ENCODE assay signal across 9 mouse cellular contexts in genomic region chr9:50664826-50665225, GRCm38 (mm10).
"Had no signal": no experiment of that assay in that cellular context is flagged by ENCODE, and none has a peak within 500 bp of the region (broad histone marks: within the 10 kb centered on the region; RNA-seq: fewer than 3 reads in every experiment).

No protein-coding gene starts in this region.

- DNase-seq: kidney, adult 18-20 months; kidney, postnatal 10 days; thymus, postnatal 4 days had no signal

- H3K27me3 ChIP-seq: intestine, embryonic 15.5 days; limb, embryonic 15.5 days; liver, embryonic 12.5 days; midbrain, embryonic 12.5 days had no signal

- H3K9me3 ChIP-seq: intestine, embryonic 15.5 days; limb, embryonic 15.5 days; liver, embryonic 12.5 days; midbrain, embryonic 12.5 days had no signal

- ATAC-seq: intestine, embryonic 15.5 days; liver, embryonic 12.5 days; midbrain, embryonic 16.5 days had no signal

- H3K36me3 ChIP-seq: intestine, embryonic 15.5 days; liver, embryonic 12.5 days had no signal

- H3K9ac ChIP-seq: intestine, embryonic 15.5 days; limb, embryonic 15.5 days; liver, embryonic 12.5 days; midbrain, embryonic 12.5 days had no signal

- H3K27ac ChIP-seq: intestine, embryonic 15.5 days; left cerebral cortex, adult 2 months; limb, embryonic 15.5 days; liver, embryonic 12.5 days; midbrain, embryonic 12.5 days had no signal

- H3K4me3 ChIP-seq: intestine, embryonic 15.5 days; left cerebral cortex, adult 2 months; limb, embryonic 15.5 days; liver, embryonic 12.5 days; midbrain, embryonic 12.5 days had no signal

- H3K4me2 ChIP-seq: intestine, embryonic 15.5 days; limb, embryonic 15.5 days; liver, embryonic 12.5 days; midbrain, embryonic 12.5 days had no signal
